Mouse (Mus musculus) heart, postnatal 0 days (tissue): ENCODE data around the gene 2310022B05Rik. TPM values are rescaled to one million over a fixed set of nuclear protein-coding genes. Genes with fewer than 3 reads are reported as not detected.

Experiments
- ATAC-seq: fragments of 200-750 bp; cut with Nextera tagmentation; 2 replicates; pipeline ENCODE4 v1.8.0; 2017; ENCODE audit warnings: low read depth, moderate number of reproducible peaks, moderate library complexity; ENCODE audit not compliant: insufficient read depth
- DNase-seq: peaks from one replicate; pipeline ENCODE4 v3.0.0-alpha.2; 2016; ENCODE audit warnings: low spot score
- H3K27ac ChIP-seq: fragments of 300-500 bp; sonication (generic); 2 replicates; pipeline ENCODE4 v1.5.1; 2014; ENCODE audit warnings: low read depth, mild to moderate bottlenecking
- H3K27me3 ChIP-seq: fragments of 300-500 bp; sonication (generic); 2 replicates; pipeline ENCODE4 v1.6.1; 2014; ENCODE audit warnings: low read length, mixed read lengths; ENCODE audit not compliant: control insufficient read depth, insufficient read depth
- H3K36me3 ChIP-seq: fragments of 300-500 bp; sonication (generic); replicated peaks from 2 replicates; pipeline ENCODE4 v1.6.1; 2014; ENCODE audit warnings: low read length, mixed read lengths; ENCODE audit not compliant: control insufficient read depth, insufficient read depth
- H3K4me1 ChIP-seq: fragments of 300-500 bp; sonication (generic); 2 replicates; pipeline ENCODE4 v1.6.1; 2014; ENCODE audit warnings: antibody characterized with exemption; ENCODE audit not compliant: control insufficient read depth, insufficient read depth
- H3K4me2 ChIP-seq: fragments of 300-500 bp; sonication (generic); 2 replicates; pipeline ENCODE4 v1.6.1; 2014; ENCODE audit warnings: low read depth, mild to moderate bottlenecking, low read length, moderate library complexity
- H3K4me3 ChIP-seq: fragments of 300-500 bp; sonication (generic); 2 replicates; pipeline ENCODE4 v1.5.1; 2014; ENCODE audit warnings: low read depth, low read length
- H3K9ac ChIP-seq: fragments of 300-500 bp; sonication (generic); replicated peaks from 2 replicates; pipeline ENCODE4 v1.6.1; 2014; ENCODE audit warnings: low read depth, low read length, mixed read lengths
- H3K9me3 ChIP-seq: fragments of 300-500 bp; sonication (generic); replicated peaks from 2 replicates; pipeline ENCODE4 v1.6.1; 2016; ENCODE audit warnings: low read length; ENCODE audit not compliant: control insufficient read depth
- CTCF ChIP-seq: IDR thresholded peaks from 2 replicates; pipeline ENCODE4 v1.5.1; 2016; ENCODE audit warnings: antibody characterized with exemption, control low read depth, low read depth
- EP300 ChIP-seq: IDR thresholded peaks from 2 replicates; pipeline ENCODE4 v1.6.1; 2016; ENCODE audit warnings: antibody characterized with exemption, low read depth
- WGBS: fragments of 180-500 bp; shearing (Covaris S2); extraction: QIAGEN DNeasy Blood & Tissue Kit; methylation state at CpG from one replicate; pipeline ENCODE4 v1.1.7; 2014; 5-methylcytosine and 5-hydroxymethylcytosine counted together
- polyA plus RNA-seq: library from polyadenylated mRNA; unstranded; fragments of >200 nt; fragmentation: Nextera tagmentation; extraction: Ambion mirVana; gene quantifications from 2 replicates; pipeline ENCODE4 v1.2.1, GENCODE M21; 2015
- total RNA-seq: library from RNA; depleted of rRNA; stranded (reverse); fragments of >200 nt; gene quantifications from 2 replicates; pipeline ENCODE4 v1.2.3, GENCODE M21; 2014; ENCODE audit warnings: low replicate concordance

2310022B05Rik gene
- total and polyA plus RNA-seq, 2 experiments from 2014 or later = 30.7 to 144 TPM

- TF ChIP-seq EP300 (no peak), CTCF (no peak)
- Histone ChIP-seq H3K4me2 (no peak overlapping the region), H3K4me1 (no peaks in the 10 kb centered on the region), H3K9ac (no peak overlapping the region), H3K27ac (no peak overlapping the region), H3K4me3 (no peak overlapping the region), H3K36me3 (peaks cover 35% of the 10 kb centered on the region), H3K9me3 (no peaks in the 10 kb centered on the region), H3K27me3 (no peaks in the 10 kb centered on the region)
- 98% methylated on average over 2 of the region's 2 CpGs for WGBS
- DNase-seq (no peak), ATAC-seq (no peak)
These were observed 9.2 kb upstream of the 2310022B05Rik start for GRCm38 (mm10) chr8:124672345-124672744.

GRCm38 (mm10) chr8:124668798-124669197, 5.6 kb upstream of the 2310022B05Rik start:
- no peak for DNase-seq
- TF ChIP-seq CTCF (no peak), EP300 (no peak)
- peaks cover 10% of the 10 kb centered on the region for H3K4me1 ChIP-seq
- H3K4me3 ChIP-seq = no peak overlapping the region
- 76% methylated on average over 3 of the region's 3 CpGs for WGBS
- H3K9ac ChIP-seq = no peak overlapping the region
- no peak overlapping the region for H3K27ac ChIP-seq
- ATAC-seq = no peak
- no peaks in the 10 kb centered on the region for H3K27me3 ChIP-seq
- H3K4me2 ChIP-seq = no peak overlapping the region
- peaks cover 30% of the 10 kb centered on the region; the same call in 1 of the 2 replicates for H3K36me3 ChIP-seq
- H3K9me3 ChIP-seq = no peaks in the 10 kb centered on the region

- Histone ChIP-seq H3K9ac (no peak overlapping the region), H3K27me3 (no peaks in the 10 kb centered on the region), H3K9me3 (no peaks in the 10 kb centered on the region), H3K36me3 (no peaks in the 10 kb centered on the region), H3K4me2 (no peak overlapping the region), H3K4me1 (peaks cover 35% of the 10 kb centered on the region), H3K27ac (peak overlapping the region; percentile 95), H3K4me3 (no peak overlapping the region)
- WGBS = 28% methylated on average over 3 of the region's 3 CpGs
- TF ChIP-seq EP300 (no peak), CTCF (no peak)
- DNase-seq (no peak), ATAC-seq (no peak)
These were observed 1.2 kb upstream of the 2310022B05Rik start for GRCm38 (mm10) chr8:124664414-124664813.

- ATAC-seq (no peak), DNase-seq (no peak)
- Histone ChIP-seq H3K4me3 (peak overlapping the region; percentile 95; the same call in 1 of the 2 replicates), H3K4me2 (peak overlapping the region; percentile 93), H3K27me3 (no peaks in the 10 kb centered on the region), H3K4me1 (peaks cover 35% of the 10 kb centered on the region), H3K27ac (peak overlapping the region; percentile 95), H3K36me3 (no peaks in the 10 kb centered on the region), H3K9me3 (no peaks in the 10 kb centered on the region), H3K9ac (no peak overlapping the region)
- no peak for TF ChIP-seq CTCF
- TF ChIP-seq EP300 = no peak
- WGBS = 60% methylated on average over 4 of the region's 4 CpGs
These were observed 683 bp upstream of the 2310022B05Rik start for GRCm38 (mm10) chr8:124663874-124664230.

- Histone ChIP-seq H3K27ac (peak overlapping the region; percentile 95), H3K36me3 (no peaks in the 10 kb centered on the region), H3K4me2 (peak overlapping the region; percentile 93), H3K9ac (peak overlapping the region; percentile 97), H3K4me3 (peak overlapping the region; percentile 95), H3K9me3 (no peaks in the 10 kb centered on the region), H3K4me1 (peaks cover 44% of the 10 kb centered on the region), H3K27me3 (no peaks in the 10 kb centered on the region)
- no peak for TF ChIP-seq CTCF
- no peak for TF ChIP-seq EP300
- ATAC-seq (peak; percentile 21), DNase-seq (no peak)
- WGBS = under 1% methylated on average over 45 of the region's 49 CpGs
These were observed 590 bp downstream of the 2310022B05Rik start for GRCm38 (mm10) chr8:124662446-124663111.

- H3K36me3 ChIP-seq = no peaks in the 10 kb centered on the region
- ATAC-seq (no peak), DNase-seq (no peak)
- peak overlapping the region; percentile 95 for H3K27ac ChIP-seq
- H3K4me1 ChIP-seq = peaks cover 52% of the 10 kb centered on the region
- H3K27me3 ChIP-seq = no peaks in the 10 kb centered on the region
- peak overlapping the region; percentile 93 for H3K4me2 ChIP-seq
- 5% methylated on average over 9 of the region's 9 CpGs for WGBS
- TF ChIP-seq EP300 (no peak), CTCF (no peak)
- H3K4me3 ChIP-seq = peak overlapping the region; percentile 95
- peak overlapping the region; percentile 97 for H3K9ac ChIP-seq
- H3K9me3 ChIP-seq = no peaks in the 10 kb centered on the region
These were observed 1.4 kb downstream of the 2310022B05Rik start for GRCm38 (mm10) chr8:124661781-124662180.
